Mouse (Mus musculus) forebrain, embryonic 16.5 days (tissue): ENCODE measurements around the gene Kdm4b. TPM values are rescaled to one million over a fixed set of nuclear protein-coding genes. Genes with fewer than 3 reads are reported as not detected.

ENCODE experiments used
- ATAC-seq: fragments of 200-750 bp; cut with Nextera tagmentation; 2 replicates; pipeline ENCODE4 v1.8.0; 2017; ENCODE audit warnings: mild to moderate bottlenecking, moderate library complexity
- H3K27ac ChIP-seq: fragments of 300-500 bp; sonication (generic); 2 replicates; pipeline ENCODE4 v1.5.1; 2014; ENCODE audit warnings: low read length, control low read depth
- H3K27me3 ChIP-seq: fragments of 300-500 bp; sonication (generic); replicated peaks from 2 replicates; pipeline ENCODE4 v1.6.1; 2014; ENCODE audit warnings: low read length; ENCODE audit not compliant: control insufficient read depth, insufficient read depth
- H3K36me3 ChIP-seq: fragments of 300-500 bp; sonication (generic); 2 replicates; pipeline ENCODE4 v1.6.1; 2014; ENCODE audit not compliant: control insufficient read depth, insufficient read depth
- H3K4me1 ChIP-seq: fragments of 300-500 bp; sonication (generic); replicated peaks from 2 replicates; pipeline ENCODE4 v1.6.1; 2014; ENCODE audit warnings: low read length; ENCODE audit not compliant: control insufficient read depth, insufficient read depth
- H3K4me2 ChIP-seq: fragments of 300-500 bp; sonication (generic); 2 replicates; pipeline ENCODE4 v1.6.1; 2014; ENCODE audit warnings: mild to moderate bottlenecking, low read length, control low read depth
- H3K4me3 ChIP-seq: fragments of 300-500 bp; sonication (generic); replicated peaks from 2 replicates; pipeline ENCODE4 v1.5.1; 2014; ENCODE audit warnings: mild to moderate bottlenecking, low read length, control low read depth
- H3K9ac ChIP-seq: fragments of 300-500 bp; sonication (generic); replicated peaks from 2 replicates; pipeline ENCODE4 v1.6.1; 2014; ENCODE audit warnings: low read depth, low read length, control low read depth
- H3K9me3 ChIP-seq: fragments of 300-500 bp; sonication (generic); 2 replicates; pipeline ENCODE4 v1.6.1; 2016; ENCODE audit warnings: low read length; ENCODE audit not compliant: control insufficient read depth
- WGBS: fragments of 180-500 bp; shearing (Covaris S2); extraction: QIAGEN DNeasy Blood & Tissue Kit; methylation state at CpG from one replicate; pipeline ENCODE4 v1.1.7; 2014; 5-methylcytosine and 5-hydroxymethylcytosine counted together
- polyA plus RNA-seq: library from polyadenylated mRNA; unstranded; fragments of >200 nt; fragmentation: Nextera tagmentation; extraction: Ambion mirVana; gene quantifications from 2 replicates; pipeline ENCODE4 v1.2.1, GENCODE M21; 2015

The Kdm4b gene
- polyA plus RNA-seq = 81.6 and 85.0 TPM in 2 replicates

GRCm38 (mm10) chr17:56325450-56326152 lies at the start of gene Kdm4b:
Gene Kdm4b, plus strand, starts transcription at chr17:56326062.
- peak; percentile 100 for ATAC-seq
- peak within 1 kb of the TSS; percentile 96 for H3K9ac ChIP-seq
- H3K4me3 ChIP-seq = peak within 1 kb of the TSS; percentile 91
- H3K27ac ChIP-seq = peak within 1 kb of the TSS; percentile 95
- no peaks in the 10 kb centered on the region for H3K27me3 ChIP-seq
- no peaks in the 10 kb centered on the region for H3K9me3 ChIP-seq
- H3K4me1 ChIP-seq = peaks cover 31% of the 10 kb centered on the region
- no peaks in the 10 kb centered on the region for H3K36me3 ChIP-seq
- WGBS = under 1% methylated on average over 55 of the region's 57 CpGs
- peak within 1 kb of the TSS; percentile 85 for H3K4me2 ChIP-seq

DNA sequence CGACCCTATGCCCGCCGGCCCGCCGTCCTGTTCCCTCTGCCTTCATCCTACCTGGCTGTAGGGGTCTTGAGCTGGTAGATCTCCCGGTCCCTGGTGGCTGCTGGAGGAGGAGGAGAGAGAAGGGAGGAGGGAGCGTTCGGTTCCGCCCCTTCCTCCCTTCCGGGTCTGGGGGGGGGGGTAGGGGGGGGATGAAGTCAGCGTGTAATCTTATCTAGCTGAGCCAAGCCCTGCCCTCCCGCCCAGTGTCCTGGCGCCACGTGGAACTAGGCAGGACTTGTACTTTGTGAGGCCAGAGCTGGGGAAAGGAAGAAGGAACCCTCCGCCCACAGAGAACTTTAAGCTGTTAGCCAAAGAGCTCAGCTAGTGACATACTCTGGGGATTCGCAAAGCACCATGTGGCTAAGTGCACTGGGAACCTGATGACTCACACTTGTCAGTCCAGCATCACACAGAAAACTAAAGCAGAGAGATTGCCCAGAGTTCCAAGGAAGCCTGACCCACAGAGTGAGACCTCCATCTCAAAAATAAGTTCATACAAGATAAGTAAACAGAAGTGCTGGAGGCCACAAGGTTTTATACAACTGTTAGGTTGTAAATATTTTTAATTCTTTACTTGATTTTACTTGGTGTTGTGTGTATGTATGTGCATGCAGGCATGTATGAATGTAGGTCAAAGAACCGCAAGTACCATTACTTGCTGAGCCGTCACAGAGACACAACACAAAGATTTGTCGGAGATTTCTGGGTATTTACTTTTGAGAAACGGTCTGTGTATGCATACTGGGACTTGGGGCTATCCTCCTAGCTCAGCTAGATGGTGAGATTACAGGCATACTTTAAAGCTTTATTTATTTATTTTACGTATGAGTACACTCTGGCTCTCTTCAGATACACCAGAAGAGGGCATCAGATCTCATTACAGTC lies 49.0 kb upstream of the Kdm4b start, which contains the start of gene Ticam1:
Gene Ticam1, minus strand, starts transcription at position 144 of the 924 bp plus-strand sequence.
- H3K36me3 ChIP-seq = no peaks in the 10 kb centered on the region

GRCm38 (mm10) chr17:56277567-56277893 lies 48.3 kb upstream of the Kdm4b start:
- Histone ChIP-seq H3K9me3 (no peaks in the 10 kb centered on the region), H3K27me3 (no peaks in the 10 kb centered on the region), H3K4me1 (peaks cover 11% of the 10 kb centered on the region), H3K27ac (no peak overlapping the region), H3K4me3 (no peak overlapping the region), H3K4me2 (no peak overlapping the region), H3K36me3 (no peaks in the 10 kb centered on the region), H3K9ac (no peak overlapping the region)
- no peak for ATAC-seq
- 50% methylated on average over 2 of the region's 2 CpGs for WGBS

More for the DNA sequence above, 49.0 kb upstream of the Kdm4b start, which contains the start of gene Ticam1:
- H3K27ac ChIP-seq = peak within 1 kb of the TSS; percentile 33; the same call in 1 of the 2 replicates
- peak within 1 kb of the TSS; percentile 73 for H3K9ac ChIP-seq
- H3K4me1 ChIP-seq = peaks cover 11% of the 10 kb centered on the region
- H3K4me3 ChIP-seq = peak within 1 kb of the TSS; percentile 54
- no peaks in the 10 kb centered on the region for H3K9me3 ChIP-seq
- peak within 1 kb of the TSS; percentile 87 for H3K4me2 ChIP-seq
- peak; percentile 80 for ATAC-seq
- whole genome bisulfite sequencing = 8% methylated on average over 16 of the region's 21 CpGs
- H3K27me3 ChIP-seq = no peaks in the 10 kb centered on the region

- H3K36me3 ChIP-seq = no peaks in the 10 kb centered on the region
- no peak overlapping the region for H3K4me3 ChIP-seq
- H3K4me1 ChIP-seq = peaks cover 11% of the 10 kb centered on the region
- ATAC-seq = no peak
- no peak overlapping the region for H3K9ac ChIP-seq
- H3K4me2 ChIP-seq = no peak overlapping the region
- H3K27ac ChIP-seq = no peak overlapping the region
- WGBS = 94% methylated on average over 5 of the region's 5 CpGs
- no peaks in the 10 kb centered on the region for H3K9me3 ChIP-seq
- no peaks in the 10 kb centered on the region for H3K27me3 ChIP-seq
Observed at GRCm38 (mm10) chr17:56278340-56278739, 47.5 kb upstream of the Kdm4b start.

GRCm38 (mm10) chr17:56279481-56280155 lies 46.2 kb upstream of the Kdm4b start:
- Histone ChIP-seq H3K4me1 (peaks cover 11% of the 10 kb centered on the region), H3K27ac (no peak overlapping the region), H3K9ac (no peak overlapping the region), H3K36me3 (no peaks in the 10 kb centered on the region), H3K4me3 (no peak overlapping the region), H3K27me3 (no peaks in the 10 kb centered on the region), H3K4me2 (no peak overlapping the region), H3K9me3 (no peaks in the 10 kb centered on the region)
- WGBS = 94% methylated on average over 12 of the region's 12 CpGs
- ATAC-seq = no peak

DNA sequence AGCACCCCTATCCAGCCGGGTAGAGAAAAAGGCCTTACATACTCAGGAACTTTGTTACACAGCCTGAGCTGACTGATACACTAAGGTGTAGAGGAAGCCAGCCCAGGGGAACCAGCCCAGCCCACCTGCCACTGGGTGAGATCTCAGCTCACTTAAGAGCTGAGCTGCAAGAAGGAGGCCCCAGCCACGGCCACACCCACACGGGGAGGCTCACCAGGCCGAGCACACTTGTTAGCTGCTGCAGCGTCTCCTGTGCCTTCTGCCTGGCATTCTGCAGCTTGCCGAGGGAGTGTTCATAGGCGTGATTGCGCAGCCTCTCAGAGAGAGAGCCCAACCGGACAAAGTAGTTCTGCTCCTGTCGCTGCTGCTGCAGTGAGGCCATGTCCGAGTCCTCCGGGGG lies 44.7 kb upstream of the Kdm4b start:
- no peaks in the 10 kb centered on the region for H3K9me3 ChIP-seq
- no peak overlapping the region for H3K9ac ChIP-seq
- no peak overlapping the region for H3K4me2 ChIP-seq
- H3K27ac ChIP-seq = no peak overlapping the region
- no peaks in the 10 kb centered on the region for H3K36me3 ChIP-seq
- WGBS = 91% methylated on average over 12 of the region's 12 CpGs
- no peak for ATAC-seq
- H3K27me3 ChIP-seq = no peaks in the 10 kb centered on the region
- H3K4me3 ChIP-seq = no peak overlapping the region
- H3K4me1 ChIP-seq = peaks cover 8% of the 10 kb centered on the region

- no peak overlapping the region for H3K4me2 ChIP-seq
Observed at GRCm38 (mm10) chr17:56282802-56283201, 43.1 kb upstream of the Kdm4b start.

DNA sequence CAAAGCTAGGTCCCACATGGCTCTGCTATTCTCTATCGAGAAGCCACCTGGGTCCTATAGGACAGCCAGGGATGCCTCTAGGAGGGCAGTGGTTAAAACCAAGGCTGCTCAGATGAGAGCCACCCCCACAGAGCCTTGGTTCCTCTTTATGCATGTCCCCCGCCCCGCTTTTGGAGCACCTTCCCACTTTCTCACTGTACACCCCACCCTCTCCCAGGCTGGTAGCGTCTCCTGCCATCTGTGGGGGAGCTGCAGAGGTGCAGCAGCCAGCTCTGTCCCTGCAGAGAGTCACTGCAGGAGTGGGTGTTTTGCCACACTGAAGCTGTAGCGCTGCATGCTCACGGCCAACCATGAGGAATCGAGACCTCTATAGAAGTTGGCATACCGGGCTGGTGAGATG lies 42.5 kb upstream of the Kdm4b start:
- Histone ChIP-seq H3K36me3 (no peaks in the 10 kb centered on the region), H3K27ac (no peak overlapping the region), H3K9ac (no peak overlapping the region), H3K4me3 (no peak overlapping the region), H3K4me1 (no peaks in the 10 kb centered on the region), H3K9me3 (no peaks in the 10 kb centered on the region), H3K4me2 (no peak overlapping the region), H3K27me3 (no peaks in the 10 kb centered on the region)
- ATAC-seq = no peak
- WGBS = 90% methylated on average over 8 of the region's 8 CpGs

More at GRCm38 (mm10) chr17:56282802-56283201, 43.1 kb upstream of the Kdm4b start:
- no peaks in the 10 kb centered on the region for H3K9me3 ChIP-seq
- H3K9ac ChIP-seq = no peak overlapping the region
- no peak overlapping the region for H3K4me3 ChIP-seq
- 69% methylated on average over 4 of the region's 4 CpGs for WGBS
- H3K27ac ChIP-seq = no peak overlapping the region
- no peak for ATAC-seq
- H3K36me3 ChIP-seq = no peaks in the 10 kb centered on the region
- no peaks in the 10 kb centered on the region for H3K4me1 ChIP-seq
- H3K27me3 ChIP-seq = no peaks in the 10 kb centered on the region

DNA sequence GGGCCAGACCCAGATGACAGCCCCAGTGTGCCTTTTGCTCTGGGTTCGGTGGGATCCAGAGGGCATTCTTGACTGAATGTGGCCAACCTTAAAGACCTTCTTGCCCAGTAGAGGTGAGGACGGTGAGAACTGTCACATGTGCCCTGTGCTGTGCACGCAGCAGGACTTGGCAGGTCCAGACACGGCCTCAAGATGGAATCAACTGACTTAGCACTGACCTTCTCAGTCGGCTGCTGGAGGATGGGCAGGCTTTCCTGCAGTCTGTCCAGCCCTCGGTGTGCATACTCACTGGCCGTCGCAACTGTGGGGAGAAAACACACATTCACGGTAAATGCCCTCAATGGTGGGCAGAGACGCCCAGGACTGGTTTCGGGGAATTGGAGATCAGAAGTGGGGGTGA lies 39.9 kb upstream of the Kdm4b start:
- Histone ChIP-seq H3K36me3 (no peaks in the 10 kb centered on the region), H3K27ac (no peak overlapping the region), H3K4me3 (no peak overlapping the region), H3K27me3 (no peaks in the 10 kb centered on the region), H3K4me2 (no peak overlapping the region), H3K9ac (no peak overlapping the region), H3K4me1 (peaks cover 11% of the 10 kb centered on the region), H3K9me3 (no peaks in the 10 kb centered on the region)
- 96% methylated on average over 11 of the region's 11 CpGs for WGBS
- no peak for ATAC-seq
